Mouse (Mus musculus): ENCODE data around the gene Mgarp.
A peak's percentile ranks its signal among the peaks of the same experiment; 100 is the strongest.
"Not testable (repeated sequence)": the region's sequence is repeated elsewhere in the genome, so short reads cannot be mapped to it uniquely, and the experiment has no call there.

The Mgarp gene

GRCm38 (mm10) chr3:51396219-51397068 lies at the start of gene Mgarp:
Mgarp (minus strand) TSS chr3:51396738.
- no peak for DNase-seq (ENCODE audit: low spot score)

- no peak for DNase-seq (ENCODE audit: low spot score)
Measured at GRCm38 (mm10) chr3:51434871-51435595, 38.5 kb upstream of the Mgarp start.

- DNase-seq (ENCODE audit: low spot score) = not testable (repeated sequence)
Measured at GRCm38 (mm10) chr3:51434364-51434763, 37.8 kb upstream of the Mgarp start.

- DNase-seq (ENCODE audit: low spot score) = no peak
Measured at GRCm38 (mm10) chr3:51425394-51425793, 28.9 kb upstream of the Mgarp start.

- DNase-seq (ENCODE audit: low spot score) = no peak
Measured at GRCm38 (mm10) chr3:51421921-51422320, 25.4 kb upstream of the Mgarp start.

GRCm38 (mm10) chr3:51417966-51418365 lies 21.4 kb upstream of the Mgarp start:
- DNase-seq (ENCODE audit: low spot score) = no peak

GRCm38 (mm10) chr3:51417485-51417884 lies 20.9 kb upstream of the Mgarp start:
- DNase-seq (ENCODE audit: low spot score) = no peak

GRCm38 (mm10) chr3:51417135-51417458 lies 20.6 kb upstream of the Mgarp start:
- DNase-seq (ENCODE audit: low spot score) = no peak

- DNase-seq (ENCODE audit: low spot score) = peak; percentile 32
Measured at GRCm38 (mm10) chr3:51416364-51417134, 20.0 kb upstream of the Mgarp start.

GRCm38 (mm10) chr3:51416073-51416363 lies 19.5 kb upstream of the Mgarp start:
- DNase-seq (ENCODE audit: low spot score) = no peak

GRCm38 (mm10) chr3:51415098-51416072 lies 18.8 kb upstream of the Mgarp start, which contains the start of gene Naa15:
Naa15 (plus strand) TSS chr3:51415148.
- DNase-seq (ENCODE audit: low spot score) = peak; percentile 96

- DNase-seq (ENCODE audit: low spot score) = no peak
Measured at GRCm38 (mm10) chr3:51413276-51413675, 16.7 kb upstream of the Mgarp start.

GRCm38 (mm10) chr3:51412457-51412856 lies 15.9 kb upstream of the Mgarp start:
- no peak for DNase-seq (ENCODE audit: low spot score)

- peak; percentile 97 for DNase-seq (ENCODE audit: low spot score)
Measured at GRCm38 (mm10) chr3:51408561-51409183, 12.1 kb upstream of the Mgarp start, which contains the start of gene Ndufc1. Ndufc1 (minus strand) TSS chr3:51408988.

GRCm38 (mm10) chr3:51407870-51408560 lies 11.5 kb upstream of the Mgarp start:
- DNase-seq (ENCODE audit: low spot score) = no peak

GRCm38 (mm10) chr3:51402628-51403027 lies 6.1 kb upstream of the Mgarp start:
- no peak for DNase-seq (ENCODE audit: low spot score)

GRCm38 (mm10) chr3:51402054-51402453 lies 5.5 kb upstream of the Mgarp start:
- DNase-seq (ENCODE audit: low spot score) = not testable (repeated sequence)

- DNase-seq (ENCODE audit: low spot score) = no peak
Measured at GRCm38 (mm10) chr3:51400682-51401081, 4.1 kb upstream of the Mgarp start.

- no peak for DNase-seq (ENCODE audit: low spot score)
Measured at GRCm38 (mm10) chr3:51399531-51399930, 3.0 kb upstream of the Mgarp start.

- no peak for DNase-seq (ENCODE audit: low spot score)
Measured at GRCm38 (mm10) chr3:51398667-51399066, 2.1 kb upstream of the Mgarp start.

All from layer of hippocampus, adult 11-12 months (tissue).